Mouse (Mus musculus) intestine, embryonic 16.5 days (tissue): ENCODE data around the gene Cadm3. TPM values are rescaled to one million over a fixed set of nuclear protein-coding genes. Genes with fewer than 3 reads are reported as not detected.
"Not testable (repeated sequence)": the region's sequence is repeated elsewhere in the genome, so short reads cannot be mapped to it uniquely, and the experiment has no call there.

Experiments
- ATAC-seq: fragments of 200-750 bp; cut with Nextera tagmentation; 2 replicates; pipeline ENCODE4 v1.8.0; 2017; ENCODE audit warnings: moderate TSS enrichment, moderate library complexity
- H3K27ac ChIP-seq: fragments of 300-500 bp; sonication (generic); 2 replicates; pipeline ENCODE4 v1.5.1; 2014; ENCODE audit warnings: mild to moderate bottlenecking, low read length
- H3K27me3 ChIP-seq: fragments of 300-500 bp; sonication (generic); replicated peaks from 2 replicates; pipeline ENCODE4 v1.6.1; 2014; ENCODE audit warnings: low read length, control low read depth, mixed read lengths; ENCODE audit not compliant: control insufficient read depth, insufficient read depth
- H3K36me3 ChIP-seq: fragments of 300-500 bp; sonication (generic); 2 replicates; pipeline ENCODE4 v1.6.1; 2014; ENCODE audit warnings: low read length, control low read depth; ENCODE audit not compliant: control insufficient read depth, insufficient read depth
- H3K4me1 ChIP-seq: fragments of 300-500 bp; sonication (generic); 2 replicates; pipeline ENCODE4 v1.6.1; 2014; ENCODE audit warnings: low read length, control low read depth, mixed read lengths; ENCODE audit not compliant: control insufficient read depth, insufficient read depth
- H3K4me2 ChIP-seq: fragments of 300-500 bp; sonication (generic); 2 replicates; pipeline ENCODE4 v1.6.1; 2014; ENCODE audit warnings: low read depth, low read length, control low read depth
- H3K4me3 ChIP-seq: fragments of 300-500 bp; sonication (generic); 2 replicates; pipeline ENCODE4 v1.5.1; 2014; ENCODE audit warnings: mild to moderate bottlenecking, low read length
- H3K9ac ChIP-seq: fragments of 300-500 bp; sonication (generic); 2 replicates; pipeline ENCODE4 v1.6.1; 2014; ENCODE audit warnings: low read depth, low read length
- H3K9me3 ChIP-seq: fragments of 300-500 bp; sonication (generic); 2 replicates; pipeline ENCODE4 v1.6.1; 2016; ENCODE audit warnings: low read length, control low read depth; ENCODE audit not compliant: control insufficient read depth
- WGBS: fragments of 180-500 bp; shearing (Covaris S2); extraction: QIAGEN DNeasy Blood & Tissue Kit; methylation state at CpG from one replicate; pipeline ENCODE4 v1.1.7; 2014; 5-methylcytosine and 5-hydroxymethylcytosine counted together
- polyA plus RNA-seq: library from polyadenylated mRNA; unstranded; fragments of >200 nt; fragmentation: Nextera tagmentation; extraction: Ambion mirVana; gene quantifications from 2 replicates; pipeline ENCODE4 v1.2.1, GENCODE M21; 2015

Cadm3 gene
- polyA plus RNA-seq, 1 experiment from 2014 or later, result 1.8 TPM

GRCm38 (mm10) chr1:173317925-173318477 is 49.5 kb downstream of the Cadm3 start:
- WGBS, result 88% methylated on average over 2 of the region's 2 CpGs
- Histone ChIP-seq H3K27ac (no peak overlapping the region), H3K4me1 (no peaks in the 10 kb centered on the region), H3K9me3 (no peaks in the 10 kb centered on the region), H3K27me3 (no peaks in the 10 kb centered on the region), H3K36me3 (no peaks in the 10 kb centered on the region), H3K4me3 (no peak overlapping the region), H3K4me2 (no peak overlapping the region), H3K9ac (no peak overlapping the region)
- ATAC-seq, result no peak

DNA sequence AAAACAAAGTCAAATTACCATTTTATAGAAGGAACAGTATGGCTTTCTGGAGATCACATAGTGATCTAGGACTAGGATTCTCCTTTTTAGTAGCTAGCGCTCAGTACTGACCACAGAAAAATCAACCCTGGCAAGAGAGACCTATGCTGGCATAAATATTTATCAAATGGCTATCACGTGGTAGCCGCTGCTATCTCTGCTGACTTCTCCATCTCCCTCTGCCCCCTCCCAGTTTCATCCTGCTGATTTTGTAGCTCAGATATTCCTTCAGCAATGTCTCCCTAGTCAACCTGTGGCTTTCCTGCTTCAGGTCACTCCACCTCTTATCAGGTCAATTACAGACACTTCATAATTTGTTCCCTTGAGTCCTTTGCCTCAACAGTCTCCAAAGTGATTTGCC is 51.8 kb downstream of the Cadm3 start:
- H3K9me3 ChIP-seq, result no peaks in the 10 kb centered on the region
- H3K4me1 ChIP-seq, result no peaks in the 10 kb centered on the region
- H3K4me3 ChIP-seq, result no peak overlapping the region
- no peaks in the 10 kb centered on the region for H3K36me3 ChIP-seq
- no peaks in the 10 kb centered on the region for H3K27me3 ChIP-seq
- WGBS, result 69% methylated on average over 3 of the region's 3 CpGs
- H3K27ac ChIP-seq, result no peak overlapping the region
- no peak overlapping the region for H3K4me2 ChIP-seq
- H3K9ac ChIP-seq, result no peak overlapping the region
- no peak for ATAC-seq

- H3K4me3 ChIP-seq, H3K9ac ChIP-seq, H3K36me3 ChIP-seq, H3K4me2 ChIP-seq, ATAC-seq, H3K27me3 ChIP-seq, H3K27ac ChIP-seq, H3K9me3 ChIP-seq, H3K4me1 ChIP-seq: not testable (repeated sequence)
- 81% methylated on average over 7 of the region's 7 CpGs for WGBS
Observed at GRCm38 (mm10) chr1:173313535-173314050, 53.9 kb downstream of the Cadm3 start.

- peak; percentile 33; the same call in 1 of the 2 replicates for ATAC-seq
- not testable (repeated sequence) for H3K9me3 ChIP-seq, H3K9ac ChIP-seq, H3K4me3 ChIP-seq, H3K27ac ChIP-seq, H3K27me3 ChIP-seq, H3K36me3 ChIP-seq, H3K4me1 ChIP-seq, H3K4me2 ChIP-seq
- 46% methylated on average over 3 of the region's 3 CpGs for WGBS
Observed at GRCm38 (mm10) chr1:173302795-173303194, 64.7 kb downstream of the Cadm3 start.

Other genes with a start within 250 kb of the Cadm3 start
- gene Olfr1408, start 230.3 kb downstream of the Cadm3 start, polyA plus RNA-seq, result not detected in 2 replicates
- not detected in 2 replicates for gene Olfr1406, start 177.1 kb downstream of the Cadm3 start, polyA plus RNA-seq
- not detected in 2 replicates for gene Olfr218, start 169.9 kb downstream of the Cadm3 start, polyA plus RNA-seq
- gene Olfr1404, start 155.3 kb downstream of the Cadm3 start, polyA plus RNA-seq, result not detected in 2 replicates
- gene Fcer1a, start 140.5 kb downstream of the Cadm3 start, polyA plus RNA-seq, result 0.13 TPM in 1 of 2 replicates, not detected in the other
- not detected in 2 replicates for gene Olfr418, start 101.7 kb downstream of the Cadm3 start, polyA plus RNA-seq
- not detected in 2 replicates for gene Mptx2, start 89.9 kb downstream of the Cadm3 start, polyA plus RNA-seq
- gene Ackr1, start 33.9 kb downstream of the Cadm3 start, polyA plus RNA-seq, result 1.4 and 2.3 TPM in 2 replicates
- 3.9 and 5.3 TPM in 2 replicates for gene Aim2, start 16.8 kb downstream of the Cadm3 start, polyA plus RNA-seq
- 0.15 and 0.43 TPM in 2 replicates for gene Ifi206, start 123.3 kb upstream of the Cadm3 start, polyA plus RNA-seq
- not detected in 2 replicates for gene Ifi214, start 168.3 kb upstream of the Cadm3 start, polyA plus RNA-seq
- 0.11 and 0.34 TPM in 2 replicates for gene Ifi213, start 231.6 kb upstream of the Cadm3 start, polyA plus RNA-seq